Mouse (Mus musculus) forebrain, embryonic 13.5 days (tissue): Measurements from ENCODE around the gene Ext2. TPM values are rescaled to one million over a fixed set of nuclear protein-coding genes. Genes with fewer than 3 reads are reported as not detected.

Source experiments
- ATAC-seq: fragments of 200-750 bp; cut with Nextera tagmentation; 2 replicates; pipeline ENCODE4 v1.8.0; 2017
- H3K27ac ChIP-seq: fragments of 300-500 bp; sonication (generic); 2 replicates; pipeline ENCODE4 v1.5.1; 2015; ENCODE audit warnings: inconsistent platforms, mild to moderate bottlenecking, moderate library complexity
- H3K27me3 ChIP-seq: fragments of 300-500 bp; sonication (generic); 2 replicates; pipeline ENCODE4 v1.6.1; 2015; ENCODE audit warnings: mild to moderate bottlenecking, inconsistent platforms
- H3K36me3 ChIP-seq: fragments of 300-500 bp; sonication (generic); 2 replicates; pipeline ENCODE4 v1.6.1; 2015; ENCODE audit warnings: mild to moderate bottlenecking, inconsistent platforms; ENCODE audit not compliant: poor library complexity, severe bottlenecking
- H3K4me1 ChIP-seq: fragments of 300-500 bp; sonication (generic); 2 replicates; pipeline ENCODE4 v1.6.1; 2015; ENCODE audit warnings: inconsistent platforms
- H3K4me2 ChIP-seq: fragments of 300-500 bp; sonication (generic); 2 replicates; pipeline ENCODE4 v1.6.1; 2015; ENCODE audit warnings: inconsistent platforms, mild to moderate bottlenecking, moderate library complexity
- H3K4me3 ChIP-seq: fragments of 300-500 bp; sonication (generic); 2 replicates; pipeline ENCODE4 v1.5.1; 2015; ENCODE audit warnings: mild to moderate bottlenecking, inconsistent platforms
- H3K9ac ChIP-seq: fragments of 300-500 bp; sonication (generic); 2 replicates; pipeline ENCODE4 v1.6.1; 2015; ENCODE audit warnings: mild to moderate bottlenecking, inconsistent platforms
- H3K9me3 ChIP-seq: fragments of 300-500 bp; sonication (generic); replicated peaks from 2 replicates; pipeline ENCODE4 v1.6.1; 2016; ENCODE audit warnings: inconsistent platforms
- WGBS: fragments of 180-500 bp; shearing (Covaris S2); methylation state at CpG from one replicate; pipeline ENCODE4 v1.1.7; 2015; 5-methylcytosine and 5-hydroxymethylcytosine counted together
- polyA plus RNA-seq: library from polyadenylated mRNA; unstranded; fragments of >200 nt; fragmentation: Nextera tagmentation; extraction: Ambion mirVana; gene quantifications from 2 replicates; pipeline ENCODE4 v1.2.1, GENCODE M21; 2015

The Ext2 gene
- polyA plus RNA-seq, 1 experiment from 2014 or later = 50.6 TPM

GRCm38 (mm10) chr2:93624665-93625408 lies 197.5 kb downstream of the Ext2 start:
- 84% methylated on average over 13 of the region's 13 CpGs for WGBS
- Histone ChIP-seq H3K4me1 (no peaks in the 10 kb centered on the region), H3K4me2 (no peak overlapping the region), H3K9ac (no peak overlapping the region), H3K36me3 (no peaks in the 10 kb centered on the region), H3K27me3 (peaks cover 7% of the 10 kb centered on the region), H3K9me3 (no peaks in the 10 kb centered on the region), H3K4me3 (no peak overlapping the region), H3K27ac (no peak overlapping the region)
- no peak for ATAC-seq

- no peak overlapping the region for H3K4me3 ChIP-seq
- no peak for ATAC-seq
- no peak overlapping the region for H3K27ac ChIP-seq
- peaks cover 7% of the 10 kb centered on the region; the same call in 1 of the 2 replicates for H3K4me1 ChIP-seq
- no peaks in the 10 kb centered on the region for H3K36me3 ChIP-seq
- H3K9me3 ChIP-seq = no peaks in the 10 kb centered on the region
- peaks cover 12% of the 10 kb centered on the region for H3K27me3 ChIP-seq
- 46% methylated on average over 5 of the region's 5 CpGs for WGBS
- no peak overlapping the region for H3K9ac ChIP-seq
- no peak overlapping the region for H3K4me2 ChIP-seq
Measured at GRCm38 (mm10) chr2:93619208-93619849, 203.0 kb downstream of the Ext2 start.

GRCm38 (mm10) chr2:93618447-93619199 lies 203.7 kb downstream of the Ext2 start:
- Histone ChIP-seq H3K27me3 (peaks cover 12% of the 10 kb centered on the region), H3K4me2 (no peak overlapping the region), H3K4me1 (peaks cover 10% of the 10 kb centered on the region; the same call in 1 of the 2 replicates), H3K36me3 (no peaks in the 10 kb centered on the region), H3K27ac (no peak overlapping the region), H3K4me3 (no peak overlapping the region), H3K9me3 (no peaks in the 10 kb centered on the region), H3K9ac (no peak overlapping the region)
- no peak for ATAC-seq
- WGBS = 22% methylated on average over 19 of the region's 19 CpGs

GRCm38 (mm10) chr2:93615845-93616689 lies 206.3 kb downstream of the Ext2 start:
- no peak overlapping the region for H3K9ac ChIP-seq
- H3K27ac ChIP-seq = no peak overlapping the region
- no peak for ATAC-seq
- H3K4me1 ChIP-seq = peaks cover 10% of the 10 kb centered on the region; the same call in 1 of the 2 replicates
- no peak overlapping the region for H3K4me3 ChIP-seq
- H3K9me3 ChIP-seq = no peaks in the 10 kb centered on the region
- no peak overlapping the region for H3K4me2 ChIP-seq
- no peaks in the 10 kb centered on the region for H3K36me3 ChIP-seq
- peaks cover 12% of the 10 kb centered on the region for H3K27me3 ChIP-seq
- WGBS = 77% methylated on average over 27 of the region's 27 CpGs

GRCm38 (mm10) chr2:93613020-93613419 lies 209.3 kb downstream of the Ext2 start:
- H3K36me3 ChIP-seq = no peaks in the 10 kb centered on the region
- H3K27ac ChIP-seq = no peak overlapping the region
- no peak for ATAC-seq
- 0 out of 2 replicates have a peak, but pooled peaks cover 3% of the 10 kb centered on the region for H3K4me1 ChIP-seq
- no peaks in the 10 kb centered on the region for H3K9me3 ChIP-seq
- WGBS = 92% methylated on average over 7 of the region's 7 CpGs
- H3K4me3 ChIP-seq = no peak overlapping the region
- H3K9ac ChIP-seq = no peak overlapping the region
- H3K4me2 ChIP-seq = no peak overlapping the region
- no peaks in the 10 kb centered on the region; the same call in 1 of the 2 replicates for H3K27me3 ChIP-seq

Other genes with a start within 250 kb of the Ext2 start
- 0.62 and 1.00 TPM in 2 replicates for gene Alx4, start 180.2 kb downstream of the Ext2 start, polyA plus RNA-seq
- gene Accs, start 27.4 kb upstream of the Ext2 start, polyA plus RNA-seq = 8.1 and 10.1 TPM in 2 replicates
- 0.28 and 0.98 TPM in 2 replicates for gene Accsl, start 46.6 kb upstream of the Ext2 start, polyA plus RNA-seq
- gene Gm13889, start 134.6 kb upstream of the Ext2 start, polyA plus RNA-seq = 17.7 and 22.3 TPM in 2 replicates
- not detected in 2 replicates for gene Gm27027, start 173.8 kb upstream of the Ext2 start, polyA plus RNA-seq
- 51.8 and 53.2 TPM in 2 replicates for gene Alkbh3, start 188.2 kb upstream of the Ext2 start, polyA plus RNA-seq